Mouse (Mus musculus) limb, embryonic 10.5 days (tissue): ENCODE measurements at regions not wholly inside any gene's neighbourhood (a gene's known extent, or its start where the extent isn't known, plus 50 kb on each side); places are given as distances from the start of the nearest gene placed in this dataset.
A peak's percentile ranks its signal among the peaks of the same experiment; 100 is the strongest.
"Not testable (repeated sequence)": the region's sequence is repeated elsewhere in the genome, so short reads cannot be mapped to it uniquely, and the experiment has no call there.

Source experiments
- DNase-seq: peaks from one replicate; pipeline ENCODE4 v3.0.0-alpha.2; 2017; ENCODE audit warnings: low spot score
- H3K27ac ChIP-seq: fragments of 300-500 bp; sonication (generic); 2 replicates; pipeline ENCODE4 v1.5.1; 2016; ENCODE audit warnings: mild to moderate bottlenecking
- H3K27me3 ChIP-seq: fragments of 300-500 bp; sonication (generic); 2 replicates; pipeline ENCODE4 v1.6.1; 2016; ENCODE audit warnings: low read depth, mild to moderate bottlenecking; ENCODE audit not compliant: poor library complexity, severe bottlenecking
- H3K36me3 ChIP-seq: fragments of 300-500 bp; sonication (generic); 2 replicates; pipeline ENCODE4 v1.6.1; 2016; ENCODE audit warnings: mild to moderate bottlenecking, moderate library complexity
- H3K4me1 ChIP-seq: fragments of 300-500 bp; sonication (generic); 2 replicates; pipeline ENCODE4 v1.6.1; 2016
- H3K4me3 ChIP-seq: fragments of 300-500 bp; sonication (generic); 2 replicates; pipeline ENCODE4 v1.5.1; 2016; ENCODE audit warnings: mild to moderate bottlenecking, moderate library complexity
- H3K9me3 ChIP-seq: fragments of 300-500 bp; sonication (generic); replicated peaks from 2 replicates; pipeline ENCODE4 v1.6.1; 2016; ENCODE audit warnings: mild to moderate bottlenecking
- WGBS: fragments of 180-500 bp; shearing (Covaris S2); methylation state at CpG from one replicate; pipeline ENCODE4 v1.1.7; 2016; 5-methylcytosine and 5-hydroxymethylcytosine counted together

- not testable (repeated sequence) for H3K27ac ChIP-seq, H3K36me3 ChIP-seq, H3K27me3 ChIP-seq, H3K9me3 ChIP-seq, H3K4me1 ChIP-seq
- WGBS, result 8% methylated on average over 33 of the region's 45 CpGs
- DNase-seq, result peak; percentile 30
- peak overlapping the region; percentile 46 for H3K4me3 ChIP-seq
These were observed 613.3 kb upstream of the Ywhaq start for GRCm38 (mm10) chr12:22030717-22031116.

DNA sequence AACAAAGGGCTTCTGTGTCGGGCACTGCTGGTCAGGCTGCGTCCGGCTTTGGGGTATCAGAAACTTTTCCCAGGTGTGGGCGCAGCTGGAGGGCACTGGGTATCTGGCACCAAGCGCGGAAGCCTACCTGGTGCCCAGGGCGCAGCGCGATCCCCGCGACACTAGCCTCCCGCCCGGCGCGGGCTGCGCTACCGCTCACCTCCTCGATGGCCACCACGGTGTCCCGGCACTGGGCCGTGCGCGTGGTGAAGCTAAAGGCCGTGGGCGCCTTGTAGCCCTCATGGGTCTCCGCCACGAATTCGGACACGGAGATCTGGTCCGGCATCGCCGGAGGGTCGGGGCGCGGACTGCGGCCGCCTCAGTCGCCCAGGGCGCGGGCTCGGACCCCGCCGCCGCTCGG is 612.8 kb upstream of the Ywhaq start:
- peak overlapping the region; percentile 56; the same call in 1 of the 2 replicates for H3K27ac ChIP-seq
- 9% methylated on average over 42 of the region's 45 CpGs for WGBS
- peak overlapping the region; percentile 46 for H3K4me3 ChIP-seq

More for the DNA sequence above, 612.8 kb upstream of the Ywhaq start:
- not testable (repeated sequence) for H3K4me1 ChIP-seq, H3K27me3 ChIP-seq, H3K36me3 ChIP-seq, H3K9me3 ChIP-seq
- DNase-seq, result peak; percentile 28
